Mouse (Mus musculus): ENCODE measurements around the gene Myom3.

- no peak for TF ChIP-seq CTCF (IDR thresholded peaks at IDR 0.05; ENCODE audit: borderline replicate concordance, control insufficient read depth, extremely low read depth, insufficient read depth, low read length, poor library complexity)
- no peak for TF ChIP-seq POLR2A (IDR thresholded peaks at IDR 0.05; ENCODE audit: control insufficient read depth, extremely low read depth, insufficient read depth, low read length, poor library complexity)
Observed at GRCm38 (mm10) chr4:135733901-135734300, 25.6 kb upstream of the Myom3 start.

Measured in thymus, adult 2 months (tissue).